Mouse (Mus musculus): ENCODE data around the gene Olfr813.
"Not testable (repeated sequence)": the region's sequence is repeated elsewhere in the genome, so short reads cannot be mapped to it uniquely, and the experiment has no call there.

The Olfr813 gene

DNA sequence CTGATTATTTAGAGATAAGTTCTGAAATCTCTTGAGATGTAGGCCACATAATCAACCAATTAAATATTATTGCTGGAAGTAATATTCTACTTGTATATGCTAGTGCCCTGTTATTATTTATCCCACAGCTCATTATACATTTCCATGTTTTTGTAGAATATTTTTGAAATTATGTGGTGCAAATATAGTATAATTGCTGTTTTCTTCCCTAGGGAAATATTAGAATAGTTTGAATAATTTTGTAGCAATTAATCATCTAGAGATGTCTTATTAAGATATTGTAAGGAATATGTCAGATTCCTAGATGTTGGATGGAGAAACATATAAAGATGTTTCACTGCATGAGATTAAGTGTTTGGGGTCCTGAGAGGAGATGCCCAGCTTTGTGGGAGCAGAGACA lies at the start of gene Olfr813:
TSS of gene Olfr813 (plus strand) at position 301 of the 400 bp plus-strand sequence.
- CTCF ChIA-PET, result no interaction called here

DNA sequence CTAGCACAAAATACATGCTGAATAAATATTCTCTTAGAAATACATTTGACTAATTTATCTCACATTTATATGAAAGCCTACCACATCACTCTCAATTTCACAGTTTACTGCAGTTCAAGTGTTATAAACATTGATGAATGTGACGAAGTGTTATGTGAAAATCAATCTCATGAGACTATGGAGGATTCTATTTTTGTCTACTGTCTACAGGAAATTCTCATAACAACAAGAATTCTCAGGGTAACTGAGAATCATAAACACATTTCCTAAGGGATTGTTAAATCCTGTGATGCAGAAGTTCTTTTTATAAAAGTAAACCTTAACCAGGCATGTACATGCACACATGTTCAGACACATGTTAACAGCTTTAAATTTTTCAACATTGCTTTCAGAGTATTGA lies 9.2 kb upstream of the Olfr813 start, which contains the start of gene Olfr812:
TSS of gene Olfr812 (minus strand) at position 101 of the 400 bp plus-strand sequence.
- CTCF ChIA-PET, result no interaction called here

DNA sequence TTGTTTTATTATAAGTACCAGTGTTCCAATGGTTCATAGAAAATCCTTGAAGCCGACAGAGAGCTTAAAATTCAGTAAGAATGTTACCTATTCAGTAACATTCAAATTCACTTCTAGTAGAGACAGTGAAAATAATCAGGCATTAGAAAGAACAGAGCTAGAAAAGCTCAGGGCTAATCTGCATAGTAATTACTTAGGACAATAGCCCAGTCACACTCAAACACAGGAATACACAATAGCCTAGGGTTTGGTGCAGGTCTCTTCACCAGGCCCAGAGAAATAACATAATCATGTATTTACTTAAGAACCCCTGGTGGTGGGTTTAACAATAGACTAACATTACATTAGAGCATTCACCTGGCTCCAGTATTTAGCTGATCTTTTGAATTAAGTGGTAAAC lies 7.8 kb upstream of the Olfr813 start:
- CTCF ChIA-PET, result no interaction called here

DNA sequence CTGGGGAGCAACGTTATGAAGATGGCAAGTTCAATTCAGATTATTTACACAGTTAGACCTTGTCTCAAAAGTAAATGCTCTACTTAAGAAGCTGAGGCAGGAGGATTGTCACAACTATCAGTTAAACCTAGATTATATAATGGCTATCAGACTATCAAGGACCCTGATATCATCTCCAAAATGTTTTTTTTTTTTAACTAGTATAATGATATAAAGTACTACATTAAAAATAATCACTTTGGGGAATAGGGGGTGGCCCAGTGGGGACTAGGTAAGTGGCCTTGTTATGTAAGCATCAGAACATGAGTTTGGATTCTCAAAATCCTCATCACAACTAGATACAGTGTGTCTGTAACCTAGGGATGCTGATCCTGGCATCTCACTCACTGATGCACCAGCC lies 24.6 kb downstream of the Olfr813 start, which contains the start of gene Olfr814:
TSS of gene Olfr814 (minus strand) at position 101 of the 400 bp plus-strand sequence.
- CTCF ChIA-PET, result not testable (repeated sequence)

DNA sequence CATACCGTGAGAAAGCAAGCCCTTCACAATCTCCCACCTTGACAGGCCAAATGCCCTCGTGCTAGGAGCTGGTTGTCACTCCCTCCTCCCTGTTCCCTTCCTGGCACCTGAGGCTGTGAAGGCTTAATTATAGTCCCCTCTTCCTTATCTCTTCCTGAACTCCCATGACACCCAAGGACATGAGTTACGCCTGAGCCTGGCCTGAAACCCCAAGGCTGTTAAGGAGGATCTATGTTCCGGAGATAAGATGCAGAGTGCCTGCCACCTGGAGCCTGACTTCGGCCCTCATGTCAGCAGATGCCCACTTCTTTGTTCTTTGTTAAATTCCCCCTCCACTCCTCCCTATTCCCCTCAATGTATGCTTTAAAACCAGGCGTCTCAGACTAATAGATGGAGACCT lies 30.3 kb downstream of the Olfr813 start:
- CTCF ChIA-PET, result not testable (repeated sequence)

DNA sequence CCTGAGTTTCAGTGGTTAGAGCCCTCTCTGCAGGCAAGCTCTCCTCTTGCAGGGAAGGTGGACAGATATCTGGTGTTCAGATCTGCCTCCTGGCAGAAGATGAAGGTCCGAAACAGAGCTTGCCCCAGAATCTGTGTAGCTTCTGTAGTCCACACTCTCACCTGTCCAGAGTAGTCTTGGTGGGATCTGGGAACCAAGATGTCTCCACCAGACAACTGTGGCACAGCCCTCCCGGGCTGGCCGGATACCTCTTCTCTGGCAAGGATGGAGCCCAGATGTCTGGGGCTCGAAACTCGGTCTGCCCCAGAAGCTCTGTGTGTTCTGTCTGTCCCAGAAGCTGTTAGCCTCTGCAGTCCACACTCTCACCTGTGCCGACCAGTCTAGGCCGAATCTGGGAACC lies 30.8 kb downstream of the Olfr813 start:
- CTCF ChIA-PET, result no interaction called here

DNA sequence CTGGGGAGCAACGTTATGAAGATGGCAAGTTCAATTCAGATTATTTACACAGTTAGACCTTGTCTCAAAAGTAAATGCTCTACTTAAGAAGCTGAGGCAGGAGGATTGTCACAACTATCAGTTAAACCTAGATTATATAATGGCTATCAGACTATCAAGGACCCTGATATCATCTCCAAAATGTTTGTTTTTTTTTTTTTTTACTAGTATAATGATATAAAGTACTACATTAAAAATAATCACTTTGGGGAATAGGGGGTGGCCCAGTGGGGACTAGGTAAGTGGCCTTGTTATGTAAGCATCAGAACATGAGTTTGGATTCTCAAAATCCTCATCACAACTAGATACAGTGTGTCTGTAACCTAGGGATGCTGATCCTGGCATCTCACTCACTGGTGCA lies 50.6 kb downstream of the Olfr813 start, which contains the start of gene Olfr815:
TSS of gene Olfr815 (minus strand) at position 101 of the 400 bp plus-strand sequence.
- CTCF ChIA-PET, result not testable (repeated sequence)
